Mouse (Mus musculus) small intestine, adult 2 months (tissue): Measurements from ENCODE around the gene Zfp871.
"Not testable (repeated sequence)": the region's sequence is repeated elsewhere in the genome, so short reads cannot be mapped to it uniquely, and the experiment has no call there.

Source experiments
- CTCF ChIP-seq: fragments of 200-500 bp; IDR thresholded peaks from 2 replicates; pipeline ENCODE4 v1.5.1; 2012; ENCODE audit warnings: low read depth, mild to moderate bottlenecking, control low read depth, inconsistent platforms, low read length, moderate library complexity, mixed read lengths; ENCODE audit not compliant: insufficient replicate concordance, insufficient read length; ENCODE audit errors: extremely low read depth
- POLR2A ChIP-seq: fragments of 200-500 bp; IDR thresholded peaks from 2 replicates; pipeline ENCODE4 v1.6.1; 2012; ENCODE audit warnings: low read depth, mild to moderate bottlenecking, control low read depth, inconsistent platforms, low read length, moderate library complexity

DNA sequence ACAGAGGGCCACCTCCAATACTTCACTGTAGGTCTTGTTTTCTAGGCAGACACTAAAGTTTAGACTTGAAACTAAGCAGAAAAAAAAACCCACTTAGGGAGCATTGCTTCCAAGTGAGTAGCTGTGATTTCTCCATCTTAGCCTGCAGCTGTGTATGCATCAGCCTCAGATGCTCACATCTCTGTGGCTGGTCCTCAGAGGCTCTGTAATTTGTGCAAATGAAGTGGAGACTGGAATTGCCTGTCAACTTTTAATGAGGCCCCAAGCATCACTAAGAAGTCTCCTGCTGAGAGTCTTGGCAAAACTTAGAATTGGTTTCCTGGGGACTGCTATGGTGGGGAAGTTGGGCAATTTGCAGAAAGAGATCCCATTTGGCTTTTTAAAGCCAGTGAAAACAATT is 61.7 kb downstream of the Zfp871 start:
- TF ChIP-seq CTCF, POLR2A: not testable (repeated sequence)
